Mouse (Mus musculus) hindbrain, postnatal 0 days (tissue): Measurements from ENCODE around the gene Myo1h. TPM values are rescaled to one million over a fixed set of nuclear protein-coding genes. Genes with fewer than 3 reads are reported as not detected.

ENCODE experiments used
- ATAC-seq: fragments of 200-750 bp; cut with Nextera tagmentation; 2 replicates; pipeline ENCODE4 v1.8.0; 2017; ENCODE audit warnings: mild to moderate bottlenecking, moderate TSS enrichment, moderate library complexity
- DNase-seq: peaks from one replicate; pipeline ENCODE4 v3.0.0-alpha.2; 2015; ENCODE audit warnings: low spot score
- H3K27ac ChIP-seq: fragments of 300-500 bp; sonication (generic); 2 replicates; pipeline ENCODE4 v1.5.1; 2014; ENCODE audit warnings: mild to moderate bottlenecking
- H3K27me3 ChIP-seq: fragments of 300-500 bp; sonication (generic); 2 replicates; pipeline ENCODE4 v1.6.1; 2014; ENCODE audit warnings: low read length, mixed read lengths; ENCODE audit not compliant: insufficient read depth
- H3K36me3 ChIP-seq: fragments of 300-500 bp; sonication (generic); 2 replicates; pipeline ENCODE4 v1.6.1; 2014; ENCODE audit warnings: low read length, mixed read lengths; ENCODE audit not compliant: insufficient read depth
- H3K4me1 ChIP-seq: fragments of 300-500 bp; sonication (generic); 2 replicates; pipeline ENCODE4 v1.6.1; 2014; ENCODE audit warnings: antibody characterized with exemption, low read length, mixed read lengths; ENCODE audit not compliant: insufficient read depth
- H3K4me2 ChIP-seq: fragments of 300-500 bp; sonication (generic); 2 replicates; pipeline ENCODE4 v1.6.1; 2014; ENCODE audit warnings: low read depth, mild to moderate bottlenecking, low read length, moderate library complexity, mixed read lengths
- H3K4me3 ChIP-seq: fragments of 300-500 bp; sonication (generic); 2 replicates; pipeline ENCODE4 v1.5.1; 2014; ENCODE audit warnings: low read length
- H3K9ac ChIP-seq: fragments of 300-500 bp; sonication (generic); replicated peaks from 2 replicates; pipeline ENCODE4 v1.6.1; 2014; ENCODE audit warnings: mild to moderate bottlenecking, low read length, moderate library complexity, mixed read lengths
- H3K9me3 ChIP-seq: fragments of 300-500 bp; sonication (generic); 2 replicates; pipeline ENCODE4 v1.6.1; 2016; ENCODE audit warnings: low read length, mixed read lengths
- CTCF ChIP-seq: IDR thresholded peaks from 2 replicates; pipeline ENCODE4 v1.5.1; 2016; ENCODE audit warnings: antibody characterized with exemption, control low read depth, low read depth
- WGBS: fragments of 180-500 bp; shearing (Covaris S2); extraction: QIAGEN DNeasy Blood & Tissue Kit; methylation state at CpG from one replicate; pipeline ENCODE4 v1.1.7; 2014; 5-methylcytosine and 5-hydroxymethylcytosine counted together
- polyA plus RNA-seq: library from polyadenylated mRNA; unstranded; fragments of >200 nt; fragmentation: Nextera tagmentation; extraction: Ambion mirVana; gene quantifications from 2 replicates; pipeline ENCODE4 v1.2.1, GENCODE M21; 2015
- total RNA-seq: library from RNA; depleted of rRNA; stranded (reverse); fragments of >200 nt; gene quantifications from 2 replicates; pipeline ENCODE4 v1.2.3, GENCODE M21; 2014; rRNA removed

Myo1h gene
- total RNA-seq (0.72 TPM in 1 of 2 replicates, not detected in the other), polyA plus RNA-seq (0.56 and 0.72 TPM in 2 replicates)

DNA sequence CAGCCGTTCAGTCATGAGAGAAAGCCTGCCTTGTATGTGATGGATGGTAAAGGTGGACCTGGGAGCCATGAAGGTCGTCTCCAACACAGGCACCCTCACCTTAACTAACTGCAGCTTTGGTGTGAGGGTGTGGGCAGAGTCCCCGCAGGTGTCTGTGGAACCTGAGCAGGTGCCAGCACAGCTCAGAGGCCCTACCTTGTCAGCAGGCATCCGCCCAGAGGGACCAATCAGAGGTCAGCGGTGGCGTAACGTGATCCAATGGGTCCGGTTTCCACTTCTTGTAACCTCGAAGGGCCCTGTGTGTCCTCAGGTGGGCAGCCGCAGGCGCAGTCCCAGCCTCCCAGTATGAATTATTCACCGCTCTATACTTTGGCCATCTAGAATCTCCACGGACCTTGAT is at the start of gene Myo1h:
TSS of gene Myo1h (plus strand) at position 293 of the 400 bp plus-strand sequence.
- DNase-seq (no peak), ATAC-seq (no peak)
- Histone ChIP-seq H3K9ac (no peak within 1 kb of the TSS), H3K4me2 (no peak within 1 kb of the TSS), H3K4me3 (no peak within 1 kb of the TSS), H3K9me3 (no peaks in the 10 kb centered on the region), H3K36me3 (no peaks in the 10 kb centered on the region), H3K4me1 (0 out of 2 replicates have a peak, but pooled peaks cover 4% of the 10 kb centered on the region), H3K27ac (no peak within 1 kb of the TSS), H3K27me3 (no peaks in the 10 kb centered on the region)
- TF ChIP-seq CTCF: no peak
- WGBS: 48% methylated on average over 13 of the region's 13 CpGs

DNA sequence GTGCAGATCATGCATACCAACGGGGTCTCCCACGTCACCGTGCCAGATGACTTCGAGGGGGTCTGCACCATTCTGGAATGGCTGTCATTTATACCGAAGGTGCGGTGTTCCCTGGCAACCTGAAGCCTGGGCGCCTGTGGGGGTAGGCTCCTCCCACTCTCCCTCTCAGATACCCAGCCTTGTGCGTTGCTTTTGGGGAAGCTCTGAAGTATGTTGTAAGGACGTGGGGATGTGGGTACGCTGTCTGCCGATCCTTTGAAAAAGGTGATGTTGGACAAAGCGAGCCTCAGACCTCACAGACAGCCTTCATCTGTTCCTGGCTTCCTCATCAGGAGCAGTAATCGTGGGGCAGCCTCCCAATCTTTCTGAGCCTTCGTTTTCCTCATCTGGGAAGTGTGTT is 49.2 kb upstream of the Myo1h start:
- no peak overlapping the region for H3K4me3 ChIP-seq
- no peak overlapping the region for H3K9ac ChIP-seq
- no peak overlapping the region for H3K27ac ChIP-seq
- ATAC-seq (no peak), DNase-seq (no peak)
- H3K4me2 ChIP-seq: no peak overlapping the region
- H3K9me3 ChIP-seq: no peaks in the 10 kb centered on the region
- TF ChIP-seq CTCF: no peak
- no peaks in the 10 kb centered on the region for H3K27me3 ChIP-seq
- H3K36me3 ChIP-seq: no peaks in the 10 kb centered on the region
- WGBS: 39% methylated on average over 14 of the region's 14 CpGs
- no peaks in the 10 kb centered on the region; the same call in 1 of the 2 replicates for H3K4me1 ChIP-seq

DNA sequence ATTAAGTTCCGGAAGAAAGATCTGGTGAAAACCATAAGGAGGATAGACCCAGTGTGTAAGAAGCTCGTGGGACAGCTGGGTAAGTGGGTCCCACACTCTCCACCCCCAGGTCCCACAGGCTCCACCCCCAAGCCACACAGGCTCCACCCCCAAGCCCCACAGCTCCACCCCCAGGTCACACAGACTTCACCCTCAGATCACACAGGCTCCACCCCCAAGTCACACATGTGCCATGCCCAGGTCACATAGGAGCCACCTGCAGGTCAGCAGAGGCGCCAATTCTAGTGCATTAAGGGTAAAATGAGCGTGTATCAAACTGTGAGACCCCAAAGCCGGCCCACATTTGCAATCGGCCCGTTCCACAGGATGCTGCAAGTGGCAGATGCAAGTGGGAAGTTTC is 42.5 kb upstream of the Myo1h start:
- WGBS: 74% methylated on average over 7 of the region's 7 CpGs

GRCm38 (mm10) chr5:114248174-114248589 is 40.8 kb upstream of the Myo1h start:
- no peak overlapping the region for H3K4me3 ChIP-seq
- peak; percentile 92 for DNase-seq
- peak; percentile 84 for ATAC-seq
- H3K4me1 ChIP-seq: no peaks in the 10 kb centered on the region
- peak overlapping the region; percentile 21; the same call in 1 of the 2 replicates for H3K9ac ChIP-seq
- no peaks in the 10 kb centered on the region for H3K27me3 ChIP-seq
- peak overlapping the region; percentile 36 for H3K4me2 ChIP-seq
- 15% methylated on average over 14 of the region's 14 CpGs for WGBS
- no peaks in the 10 kb centered on the region for H3K9me3 ChIP-seq
- H3K36me3 ChIP-seq: no peaks in the 10 kb centered on the region
- peak; percentile 97 for TF ChIP-seq CTCF
- no peak overlapping the region for H3K27ac ChIP-seq

More for the DNA sequence above, 42.5 kb upstream of the Myo1h start:
- DNase-seq: no peak
- no peaks in the 10 kb centered on the region for H3K27me3 ChIP-seq
- no peak overlapping the region for H3K4me2 ChIP-seq
- H3K27ac ChIP-seq: no peak overlapping the region
- H3K36me3 ChIP-seq: no peaks in the 10 kb centered on the region
- H3K9ac ChIP-seq: no peak overlapping the region
- no peaks in the 10 kb centered on the region for H3K4me1 ChIP-seq
- H3K9me3 ChIP-seq: no peaks in the 10 kb centered on the region
- no peak overlapping the region for H3K4me3 ChIP-seq
- ATAC-seq: no peak
- TF ChIP-seq CTCF: no peak

DNA sequence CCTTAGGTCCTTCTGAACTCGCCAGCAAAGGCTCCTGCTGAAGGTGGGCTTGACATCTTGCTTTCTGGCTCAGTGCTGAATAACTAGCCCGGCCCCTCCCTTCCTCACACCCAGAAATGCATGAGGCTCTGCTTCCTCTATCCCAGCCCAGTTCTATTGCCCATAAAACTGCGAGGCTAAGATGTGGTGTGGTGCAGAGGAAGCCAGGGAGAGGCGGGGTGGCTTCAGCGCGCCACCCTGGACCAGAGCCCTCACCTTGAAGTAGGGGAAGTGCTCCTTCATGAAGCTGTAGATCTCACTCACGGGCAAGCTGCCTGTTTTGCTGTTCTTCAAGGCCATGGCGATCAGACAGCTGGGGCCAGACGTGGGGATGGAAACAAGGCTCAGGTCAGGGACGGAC is 29.5 kb upstream of the Myo1h start:
- ATAC-seq (no peak), DNase-seq (no peak)
- Histone ChIP-seq H3K27ac (no peak overlapping the region), H3K4me3 (no peak overlapping the region), H3K9me3 (no peaks in the 10 kb centered on the region), H3K27me3 (no peaks in the 10 kb centered on the region), H3K36me3 (no peaks in the 10 kb centered on the region), H3K9ac (no peak overlapping the region), H3K4me2 (no peak overlapping the region), H3K4me1 (no peaks in the 10 kb centered on the region)
- WGBS: 80% methylated on average over 10 of the region's 10 CpGs
- no peak for TF ChIP-seq CTCF

DNA sequence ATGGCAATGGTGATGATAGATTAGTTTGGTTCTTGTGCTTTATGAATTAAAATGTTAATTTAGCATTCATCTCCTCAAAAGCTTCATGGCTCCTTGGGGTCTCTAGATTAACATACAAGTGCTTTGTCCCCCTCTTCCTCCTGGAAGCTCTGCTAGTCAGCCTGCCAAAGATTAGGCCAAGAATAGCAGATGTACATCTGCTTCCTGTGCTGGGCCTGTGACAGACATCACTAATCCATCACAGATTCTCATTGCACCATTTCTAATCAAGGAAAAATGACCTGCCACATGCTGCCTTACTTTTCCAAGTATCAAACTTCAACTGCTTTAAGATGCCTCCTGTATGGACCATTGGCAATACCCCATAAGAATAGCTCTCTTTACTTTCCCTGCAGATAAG is 27.5 kb upstream of the Myo1h start:
- TF ChIP-seq CTCF: no peak
- H3K4me3 ChIP-seq: no peak overlapping the region
- no peaks in the 10 kb centered on the region for H3K9me3 ChIP-seq
- no peak overlapping the region for H3K4me2 ChIP-seq
- no peak overlapping the region for H3K27ac ChIP-seq
- no peak for DNase-seq
- no peaks in the 10 kb centered on the region for H3K27me3 ChIP-seq
- no peaks in the 10 kb centered on the region for H3K36me3 ChIP-seq
- no peak overlapping the region for H3K9ac ChIP-seq
- ATAC-seq: no peak
- no peaks in the 10 kb centered on the region for H3K4me1 ChIP-seq

DNA sequence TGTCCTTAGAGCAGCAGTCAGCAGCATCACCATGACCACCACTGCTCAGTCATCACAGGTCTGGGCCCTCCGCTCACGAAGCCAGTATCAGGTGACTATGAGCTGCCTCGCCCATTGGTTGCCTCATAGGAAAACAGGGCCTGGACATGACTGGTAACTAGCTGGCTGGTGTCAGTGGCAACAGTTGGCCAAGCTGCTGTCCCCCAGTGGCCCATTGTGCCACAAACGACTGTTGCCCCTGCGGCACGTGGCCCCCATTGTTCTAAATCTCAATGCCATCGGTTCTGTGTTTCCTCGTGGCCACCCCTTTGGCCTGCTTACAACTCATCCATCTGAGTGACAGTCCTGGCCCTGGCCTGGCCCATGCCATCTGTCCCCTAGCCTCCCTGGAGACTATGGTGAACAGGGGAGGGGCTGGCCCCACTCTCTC is 24.9 kb upstream of the Myo1h start:
- peak; percentile 86 for DNase-seq
- Histone ChIP-seq H3K4me3 (no peak overlapping the region), H3K4me2 (no peak overlapping the region), H3K9me3 (no peaks in the 10 kb centered on the region), H3K9ac (no peak overlapping the region), H3K27ac (no peak overlapping the region), H3K4me1 (no peaks in the 10 kb centered on the region), H3K36me3 (no peaks in the 10 kb centered on the region), H3K27me3 (no peaks in the 10 kb centered on the region)
- 27% methylated on average over 8 of the region's 8 CpGs for WGBS
- peak; percentile 93 for ATAC-seq
- peak; percentile 31 for TF ChIP-seq CTCF
